Mouse (Mus musculus) spleen, adult 2 months (tissue): ENCODE measurements around the gene Oaz1. TPM values are rescaled to one million over a fixed set of nuclear protein-coding genes. Genes with fewer than 3 reads are reported as not detected.
"Not testable (repeated sequence)": the region's sequence is repeated elsewhere in the genome, so short reads cannot be mapped to it uniquely, and the experiment has no call there.

ENCODE experiments used
- DNase-seq, 2 experiments: peaks; one replicate each; pipeline versions ENCODE4 v3.0.0 to v3.0.0-alpha.2; 2012 to 2021; ENCODE audit warnings: low spot score in 2 of 2, low read depth in 1 of 2
- H3K27ac ChIP-seq: fragments of 200-500 bp; 2 replicates; pipeline ENCODE4 v1.5.1; 2012; ENCODE audit warnings: low read length, inconsistent platforms; ENCODE audit not compliant: insufficient read depth
- H3K27me3 ChIP-seq: fragments of 200-500 bp; 2 replicates; pipeline ENCODE4 v1.6.1; 2012; ENCODE audit warnings: mild to moderate bottlenecking, moderate library complexity, low read length, inconsistent platforms; ENCODE audit not compliant: control insufficient read depth, insufficient read depth
- H3K36me3 ChIP-seq: fragments of 200-500 bp; 2 replicates; pipeline ENCODE4 v1.6.1; 2012; ENCODE audit warnings: mild to moderate bottlenecking, low read length, inconsistent platforms; ENCODE audit not compliant: control insufficient read depth, insufficient read depth
- H3K4me1 ChIP-seq: fragments of 200-500 bp; 2 replicates; pipeline ENCODE4 v1.6.1; 2011; ENCODE audit warnings: inconsistent platforms; ENCODE audit not compliant: control insufficient read depth, insufficient read depth, insufficient read length
- H3K4me3 ChIP-seq: fragments of 200-500 bp; 2 replicates; pipeline ENCODE4 v1.5.1; 2011; ENCODE audit warnings: mild to moderate bottlenecking, inconsistent platforms; ENCODE audit not compliant: insufficient read depth, insufficient read length; ENCODE audit errors: extremely low read depth
- CTCF ChIP-seq: fragments of 200-500 bp; IDR thresholded peaks from 2 replicates; pipeline ENCODE4 v1.5.1; 2011; ENCODE audit warnings: mild to moderate bottlenecking, inconsistent platforms; ENCODE audit not compliant: insufficient read depth, insufficient read length, insufficient replicate concordance; ENCODE audit errors: extremely low read depth
- POLR2A ChIP-seq: fragments of 200-500 bp; IDR thresholded peaks from 2 replicates; pipeline ENCODE4 v1.6.1; 2011; ENCODE audit warnings: low read depth, low read length, inconsistent platforms
- WGBS: fragments of 180-500 bp; shearing (Covaris S2); methylation state at CpG from one replicate; pipeline ENCODE4 v1.1.7; 2018; 5-methylcytosine and 5-hydroxymethylcytosine counted together
- polyA plus RNA-seq: library from polyadenylated mRNA; depleted of rRNA; stranded (reverse); fragments of >200 nt; gene quantifications from 2 replicates; pipeline ENCODE4 v1.2.3, GENCODE M21; 2012

Oaz1 gene
- polyA plus RNA-seq, 1 experiment = 730 TPM

DNA sequence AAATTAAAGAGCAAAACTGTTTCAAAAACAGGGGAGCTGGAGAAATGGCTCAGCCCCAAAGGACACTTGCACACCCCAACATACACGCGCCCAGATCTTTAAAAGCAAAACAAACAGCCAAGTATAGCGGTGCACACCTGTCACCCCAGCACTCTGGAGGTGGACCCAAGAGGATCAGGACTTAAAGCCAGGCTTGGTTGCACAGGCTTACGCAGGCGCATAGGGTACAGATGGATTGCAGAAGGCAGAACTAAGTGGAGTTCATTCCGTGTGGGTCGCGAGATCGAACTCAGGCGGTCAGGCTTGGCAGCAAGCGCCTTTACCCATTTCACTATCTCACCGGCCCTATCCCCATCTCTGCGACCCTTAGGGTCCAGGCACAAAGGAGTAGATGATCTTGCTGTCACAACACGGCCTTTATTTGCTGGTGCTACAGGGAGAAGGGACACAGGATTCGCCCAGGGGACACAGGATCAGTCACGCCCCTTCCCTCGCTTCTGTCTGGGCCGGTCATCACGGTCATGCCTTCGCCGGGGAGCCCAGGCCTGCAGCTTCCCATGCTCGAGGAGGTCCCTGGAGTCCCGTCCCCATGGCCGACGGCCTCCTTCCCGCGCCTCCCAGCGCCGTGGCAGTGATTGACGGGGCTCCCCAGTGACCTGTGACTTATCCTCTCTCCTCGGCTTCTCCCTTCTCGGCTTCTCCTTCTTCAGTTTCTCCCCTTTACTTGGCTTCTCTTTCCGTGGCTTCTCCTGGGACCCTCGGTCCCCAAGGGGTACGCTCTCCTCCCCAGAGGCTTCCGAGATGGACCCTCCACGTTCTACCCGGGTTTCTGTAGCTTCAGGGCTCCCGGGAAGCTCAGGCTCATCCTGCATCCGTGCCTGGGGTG, 18.1 kb upstream of the Oaz1 start:
- DNase-seq = no peak
- H3K4me3 ChIP-seq = no peak overlapping the region
- H3K27me3 ChIP-seq = peaks cover 17% of the 10 kb centered on the region
- no peak overlapping the region for H3K27ac ChIP-seq
- H3K36me3 ChIP-seq = peaks cover 16% of the 10 kb centered on the region
- TF ChIP-seq POLR2A = no peak
- TF ChIP-seq CTCF = no peak
- 28% methylated on average over 40 of the region's 40 CpGs for WGBS
- peaks cover 10% of the 10 kb centered on the region for H3K4me1 ChIP-seq

DNA sequence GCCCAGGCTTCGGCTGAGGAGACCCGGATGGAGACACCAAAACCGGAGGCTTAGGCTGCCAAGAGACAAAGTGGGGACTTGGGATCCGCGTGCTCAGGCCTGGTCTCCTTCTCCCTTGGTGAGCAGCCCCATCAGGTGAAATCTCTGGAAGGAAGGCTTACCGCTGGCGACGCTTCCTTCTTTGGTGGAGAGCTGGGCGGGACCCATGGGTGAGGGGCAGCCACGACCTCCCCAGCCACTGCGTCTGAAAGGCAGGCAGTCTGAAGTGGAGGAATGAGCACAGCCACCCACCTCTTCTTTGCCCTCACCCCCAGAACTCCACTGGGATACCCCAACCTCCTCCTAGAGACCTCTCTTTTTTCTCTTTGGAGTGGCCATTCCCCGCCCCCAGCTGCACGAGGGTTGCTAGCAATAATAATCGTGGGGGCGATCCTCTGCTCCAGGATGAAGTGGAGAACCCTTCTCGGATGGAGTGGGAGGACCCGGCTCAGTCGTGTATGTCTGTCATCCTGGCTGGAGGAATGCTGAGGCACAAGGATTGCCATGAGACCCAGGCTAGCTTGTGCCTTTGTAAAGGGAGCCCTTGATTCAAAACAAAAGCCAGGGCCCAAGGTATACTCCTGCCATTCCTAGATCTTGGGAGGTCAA, 17.3 kb upstream of the Oaz1 start:
- Histone ChIP-seq H3K27me3 (peaks cover 17% of the 10 kb centered on the region), H3K4me3 (no peak overlapping the region), H3K27ac (no peak overlapping the region), H3K4me1 (peaks cover 10% of the 10 kb centered on the region), H3K36me3 (peaks cover 8% of the 10 kb centered on the region)
- no peak for TF ChIP-seq CTCF
- TF ChIP-seq POLR2A = no peak
- 14% methylated on average over 18 of the region's 18 CpGs for WGBS
- no peak for DNase-seq

DNA sequence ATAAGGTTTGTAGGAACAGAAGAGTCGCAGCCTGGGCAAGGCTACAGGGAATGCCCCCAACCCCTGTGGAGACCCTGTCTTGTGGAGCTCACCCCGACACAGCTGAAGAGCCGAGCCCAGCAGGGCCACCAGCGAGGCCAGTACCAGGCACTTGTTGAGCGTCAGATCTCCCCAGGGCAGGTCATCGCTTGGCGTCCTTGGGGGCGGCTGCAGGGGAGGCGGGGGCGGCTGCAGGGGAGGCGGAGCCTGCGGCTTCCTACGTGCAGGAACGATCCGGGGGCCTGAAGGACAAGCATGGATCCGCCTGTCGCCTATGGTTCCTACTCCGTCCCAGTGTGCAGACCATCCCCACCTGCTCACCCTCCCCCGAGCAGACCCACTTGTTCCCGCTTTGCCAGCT, 16.4 kb upstream of the Oaz1 start:
- no peak for DNase-seq
- Histone ChIP-seq H3K27ac (no peak overlapping the region), H3K27me3 (peaks cover 17% of the 10 kb centered on the region), H3K4me1 (peaks cover 10% of the 10 kb centered on the region), H3K4me3 (no peak overlapping the region), H3K36me3 (no peaks in the 10 kb centered on the region; the same call in 1 of the 2 replicates)
- 33% methylated on average over 20 of the region's 20 CpGs for WGBS
- TF ChIP-seq POLR2A (no peak), CTCF (no peak)

DNA sequence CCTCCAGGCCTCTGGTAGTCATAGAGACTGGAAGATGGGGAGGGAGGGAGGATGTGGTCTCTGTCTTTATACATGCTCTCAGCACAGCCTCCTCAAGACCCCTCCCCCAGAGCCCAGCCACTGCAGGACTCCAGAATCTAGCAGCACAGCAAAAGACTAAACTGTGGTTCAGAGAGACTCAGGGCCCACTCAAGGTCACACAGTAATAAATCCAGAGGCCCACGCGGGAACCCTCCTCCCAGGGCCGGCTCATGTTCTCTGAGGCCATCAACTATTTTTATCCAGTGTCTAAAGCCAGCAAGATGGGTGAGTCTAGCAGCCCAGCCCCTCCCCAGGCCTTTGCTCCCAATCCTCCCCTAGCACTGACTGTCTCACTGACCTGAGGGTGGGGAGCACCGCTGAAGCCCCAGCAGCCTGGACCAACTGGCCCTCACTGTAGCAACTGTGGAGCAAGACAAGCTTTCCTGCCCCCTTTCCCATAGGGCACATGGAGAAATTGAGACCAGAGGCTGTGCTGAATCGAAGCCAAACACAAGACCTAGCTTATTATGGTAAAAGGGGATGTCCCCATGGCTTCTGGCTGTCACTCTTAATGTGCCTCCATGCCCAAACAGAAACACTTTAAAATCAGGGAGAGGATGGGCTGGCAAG, 13.9 kb upstream of the Oaz1 start:
- Histone ChIP-seq H3K4me3 (no peak overlapping the region), H3K27me3 (peaks cover 17% of the 10 kb centered on the region), H3K4me1 (no peaks in the 10 kb centered on the region), H3K36me3 (no peaks in the 10 kb centered on the region), H3K27ac (no peak overlapping the region)
- DNase-seq = no peak
- no peak for TF ChIP-seq CTCF
- TF ChIP-seq POLR2A = no peak
- WGBS = 68% methylated on average over 5 of the region's 5 CpGs

DNA sequence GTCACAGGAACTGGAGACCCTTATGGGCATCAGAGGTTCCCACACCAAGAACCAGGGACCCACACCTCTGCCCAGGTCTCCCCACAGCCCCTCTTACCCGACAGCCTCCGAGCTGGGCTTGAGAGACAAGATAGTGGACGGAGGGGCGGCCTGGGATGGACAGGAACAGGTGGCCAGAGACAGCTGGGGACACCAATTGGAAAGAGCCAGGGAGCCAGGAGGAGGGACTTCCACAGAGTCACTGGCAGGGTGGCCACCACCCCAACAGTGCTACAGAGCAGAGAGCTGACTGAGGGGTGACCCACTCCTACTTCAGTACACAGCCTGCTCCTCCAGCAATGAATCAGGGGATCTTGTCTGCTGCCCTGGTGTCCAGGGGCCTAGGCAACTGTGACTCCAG, 13.1 kb upstream of the Oaz1 start, which contains the start of gene Jsrp1:
Gene Jsrp1, minus strand, starts transcription at position 133 of the 400 bp plus-strand sequence.
- Histone ChIP-seq H3K4me3 (no peak within 1 kb of the TSS), H3K36me3 (no peaks in the 10 kb centered on the region), H3K4me1 (no peaks in the 10 kb centered on the region), H3K27ac (no peak within 1 kb of the TSS), H3K27me3 (peaks cover 15% of the 10 kb centered on the region; the same call in 1 of the 2 replicates)
- 92% methylated on average over 4 of the region's 4 CpGs for WGBS
- TF ChIP-seq POLR2A (no peak), CTCF (no peak)
- no peak for DNase-seq

DNA sequence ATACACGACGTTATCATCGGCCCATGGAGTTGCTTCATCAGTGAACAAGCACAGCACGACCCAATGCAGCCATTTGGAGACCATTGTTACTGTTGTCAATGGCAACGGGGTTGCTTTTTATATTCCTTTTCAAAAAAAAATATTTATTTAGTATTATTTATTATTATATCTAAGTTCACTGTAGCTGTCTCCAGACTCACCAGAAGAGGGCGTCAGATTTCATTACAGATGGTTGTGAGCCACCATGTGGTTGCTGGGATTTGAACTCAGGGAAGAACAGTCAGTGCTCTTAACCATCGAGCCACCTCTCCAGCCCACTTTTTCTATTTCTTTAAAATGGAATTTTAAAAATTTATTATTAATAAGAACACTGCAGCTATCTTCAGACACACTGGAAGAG, 11.7 kb upstream of the Oaz1 start:
- Histone ChIP-seq H3K4me3 (no peak overlapping the region), H3K27ac (no peak overlapping the region), H3K27me3 (0 out of 2 replicates have a peak, but pooled peaks cover 6% of the 10 kb centered on the region), H3K36me3 (no peaks in the 10 kb centered on the region), H3K4me1 (no peaks in the 10 kb centered on the region)
- no peak for TF ChIP-seq POLR2A
- DNase-seq = no peak
- 68% methylated on average over 7 of the region's 7 CpGs for WGBS

DNA sequence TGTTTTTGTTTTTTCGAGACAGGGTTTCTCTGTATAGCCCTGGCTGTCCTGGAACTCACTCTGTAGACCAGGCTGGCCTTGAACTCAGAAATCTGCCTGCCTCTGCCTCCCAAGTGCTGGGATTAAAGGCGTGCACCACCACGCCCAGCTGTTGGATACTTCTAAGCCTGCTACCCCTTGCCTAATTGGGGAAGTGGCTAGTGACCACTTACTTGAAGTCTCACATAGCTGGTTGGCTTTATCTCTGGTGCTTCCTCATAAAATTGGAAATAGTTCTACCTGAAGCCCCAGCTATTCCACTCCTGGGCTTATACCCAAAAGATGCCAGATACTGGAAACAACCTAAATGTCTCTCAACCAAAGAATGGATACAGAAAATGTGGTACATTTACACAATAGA, 10.2 kb upstream of the Oaz1 start:
- DNase-seq, H3K4me3 ChIP-seq, H3K27ac ChIP-seq, H3K36me3 ChIP-seq, H3K27me3 ChIP-seq, H3K4me1 ChIP-seq: not testable (repeated sequence)
- 62% methylated on average over 3 of the region's 3 CpGs for WGBS
